Mouse (Mus musculus) hindbrain, embryonic 16.5 days (tissue): ENCODE measurements around the gene Trpc5. TPM values are rescaled to one million over a fixed set of nuclear protein-coding genes. Genes with fewer than 3 reads are reported as not detected.

Experiments
- ATAC-seq: fragments of 200-750 bp; cut with Nextera tagmentation; 2 replicates; pipeline ENCODE4 v1.8.0; 2017; ENCODE audit warnings: moderate TSS enrichment, moderate library complexity
- H3K27ac ChIP-seq: fragments of 300-500 bp; sonication (generic); 2 replicates; pipeline ENCODE4 v1.5.1; 2014; ENCODE audit warnings: low read depth, mild to moderate bottlenecking, control low read depth, low read length, moderate library complexity
- H3K27me3 ChIP-seq: fragments of 300-500 bp; sonication (generic); replicated peaks from 2 replicates; pipeline ENCODE4 v1.6.1; 2014; ENCODE audit warnings: low read length; ENCODE audit not compliant: control insufficient read depth, insufficient read depth
- H3K36me3 ChIP-seq: fragments of 300-500 bp; sonication (generic); 2 replicates; pipeline ENCODE4 v1.6.1; 2014; ENCODE audit warnings: mild to moderate bottlenecking, low read length, moderate library complexity, mixed read lengths; ENCODE audit not compliant: control insufficient read depth, insufficient read depth
- H3K4me1 ChIP-seq: fragments of 300-500 bp; sonication (generic); 2 replicates; pipeline ENCODE4 v1.6.1; 2014; ENCODE audit warnings: low read depth, low read length; ENCODE audit not compliant: control insufficient read depth, insufficient read depth
- H3K4me2 ChIP-seq: fragments of 300-500 bp; sonication (generic); 2 replicates; pipeline ENCODE4 v1.6.1; 2014; ENCODE audit warnings: mild to moderate bottlenecking, low read length, control low read depth, moderate library complexity
- H3K4me3 ChIP-seq: fragments of 300-500 bp; sonication (generic); 2 replicates; pipeline ENCODE4 v1.5.1; 2014; ENCODE audit warnings: mild to moderate bottlenecking, low read length, control low read depth, moderate library complexity
- H3K9ac ChIP-seq: fragments of 300-500 bp; sonication (generic); 2 replicates; pipeline ENCODE4 v1.6.1; 2014; ENCODE audit warnings: low read depth, mild to moderate bottlenecking, control low read depth, low read length, moderate library complexity
- H3K9me3 ChIP-seq: fragments of 300-500 bp; sonication (generic); 2 replicates; pipeline ENCODE4 v1.6.1; 2014; ENCODE audit warnings: mild to moderate bottlenecking, low read length, moderate library complexity; ENCODE audit not compliant: control insufficient read depth
- WGBS: fragments of 180-500 bp; shearing (Covaris S2); extraction: QIAGEN DNeasy Blood & Tissue Kit; methylation state at CpG from one replicate; pipeline ENCODE4 v1.1.7; 2014; 5-methylcytosine and 5-hydroxymethylcytosine counted together
- polyA plus RNA-seq: library from polyadenylated mRNA; unstranded; fragments of >200 nt; fragmentation: Nextera tagmentation; extraction: Ambion mirVana; gene quantifications from 2 replicates; pipeline ENCODE4 v1.2.1, GENCODE M21; 2015

Trpc5 gene
- polyA plus RNA-seq, 1 experiment from 2014 or later: 3.9 TPM

- H3K9ac ChIP-seq: no peak overlapping the region
- H3K27me3 ChIP-seq: no peaks in the 10 kb centered on the region
- H3K36me3 ChIP-seq: no peaks in the 10 kb centered on the region
- WGBS: 83% methylated on average over 5 of the region's 5 CpGs
- no peaks in the 10 kb centered on the region for H3K9me3 ChIP-seq
- no peak overlapping the region for H3K27ac ChIP-seq
- ATAC-seq: no peak
- H3K4me1 ChIP-seq: no peaks in the 10 kb centered on the region
- no peak overlapping the region for H3K4me3 ChIP-seq
- H3K4me2 ChIP-seq: no peak overlapping the region
Measured at GRCm38 (mm10) chrX:144408036-144408435, 279.9 kb downstream of the Trpc5 start.

- Histone ChIP-seq H3K4me3 (no peak overlapping the region), H3K4me2 (no peak overlapping the region), H3K9ac (no peak overlapping the region), H3K9me3 (no peaks in the 10 kb centered on the region), H3K36me3 (no peaks in the 10 kb centered on the region), H3K27ac (no peak overlapping the region), H3K27me3 (no peaks in the 10 kb centered on the region), H3K4me1 (no peaks in the 10 kb centered on the region)
- peak; percentile 75 for ATAC-seq
- 29% methylated on average over 7 of the region's 7 CpGs for WGBS
Measured at GRCm38 (mm10) chrX:144403526-144403925, 284.5 kb downstream of the Trpc5 start.

- H3K4me3 ChIP-seq: no peak overlapping the region
- no peaks in the 10 kb centered on the region for H3K4me1 ChIP-seq
- ATAC-seq: no peak
- WGBS: 74% methylated on average over 2 of the region's 2 CpGs
- H3K27ac ChIP-seq: no peak overlapping the region
- H3K4me2 ChIP-seq: no peak overlapping the region
- no peaks in the 10 kb centered on the region for H3K27me3 ChIP-seq
- H3K9ac ChIP-seq: no peak overlapping the region
- H3K36me3 ChIP-seq: no peaks in the 10 kb centered on the region
- no peaks in the 10 kb centered on the region for H3K9me3 ChIP-seq
Measured at GRCm38 (mm10) chrX:144374196-144374595, 313.8 kb downstream of the Trpc5 start.

- no peaks in the 10 kb centered on the region for H3K36me3 ChIP-seq
- no peak overlapping the region for H3K4me2 ChIP-seq
- H3K27ac ChIP-seq: no peak overlapping the region
- H3K9me3 ChIP-seq: no peaks in the 10 kb centered on the region
- H3K9ac ChIP-seq: no peak overlapping the region
- H3K27me3 ChIP-seq: no peaks in the 10 kb centered on the region
- no peak for ATAC-seq
- H3K4me1 ChIP-seq: no peaks in the 10 kb centered on the region
- H3K4me3 ChIP-seq: no peak overlapping the region
Measured at GRCm38 (mm10) chrX:144338355-144338754, 349.6 kb downstream of the Trpc5 start.

GRCm38 (mm10) chrX:144337938-144338337 lies 350.0 kb downstream of the Trpc5 start:
- no peaks in the 10 kb centered on the region for H3K9me3 ChIP-seq
- ATAC-seq: no peak
- H3K27me3 ChIP-seq: no peaks in the 10 kb centered on the region
- H3K4me1 ChIP-seq: no peaks in the 10 kb centered on the region
- H3K9ac ChIP-seq: no peak overlapping the region
- no peak overlapping the region for H3K4me3 ChIP-seq
- no peaks in the 10 kb centered on the region for H3K36me3 ChIP-seq
- H3K27ac ChIP-seq: no peak overlapping the region
- H3K4me2 ChIP-seq: no peak overlapping the region

GRCm38 (mm10) chrX:144335332-144336015 lies 352.5 kb downstream of the Trpc5 start:
- Histone ChIP-seq H3K4me3 (no peak overlapping the region), H3K27me3 (no peaks in the 10 kb centered on the region), H3K9me3 (no peaks in the 10 kb centered on the region), H3K4me2 (no peak overlapping the region), H3K27ac (no peak overlapping the region), H3K36me3 (no peaks in the 10 kb centered on the region), H3K4me1 (no peaks in the 10 kb centered on the region), H3K9ac (no peak overlapping the region)
- WGBS: 37% methylated on average over 8 of the region's 8 CpGs
- no peak for ATAC-seq

Other genes starting within 250 kb of the Trpc5 start
- 0.05 TPM in 1 of 2 replicates, not detected in the other for gene Trpc5os, start 231.6 kb downstream of the Trpc5 start, polyA plus RNA-seq
- gene Rtl4, start 727 bp upstream of the Trpc5 start, polyA plus RNA-seq: 1.8 TPM in 2 replicates